Mouse (Mus musculus) E14TG2a.4 (cell line): ENCODE measurements around the gene Rbm34.
A peak's percentile ranks its signal among the peaks of the same experiment; 100 is the strongest.

Source experiments
- H3K27me3 ChIP-seq: 2 replicates; pipeline ENCODE4 v1.6.1; 2014; ENCODE audit warnings: low read length, control low read depth; ENCODE audit not compliant: insufficient read depth
- H3K36me3 ChIP-seq: 2 replicates; pipeline ENCODE4 v1.6.1; 2014; ENCODE audit warnings: low read length, control low read depth; ENCODE audit not compliant: insufficient read depth
- H3K4me1 ChIP-seq: replicated peaks from 2 replicates; pipeline ENCODE4 v1.6.1; 2014; ENCODE audit warnings: low read depth, low read length, control low read depth
- H3K4me3 ChIP-seq: replicated peaks from 2 replicates; pipeline ENCODE4 v1.5.1; 2014; ENCODE audit warnings: mild to moderate bottlenecking, low read length
- H3K9me3 ChIP-seq: 2 replicates; pipeline ENCODE4 v1.6.1; 2014; ENCODE audit warnings: low read length, control low read depth
- CTCF ChIP-seq: conservative IDR thresholded peaks from 2 replicates; pipeline ENCODE4 v1.5.1; 2014; ENCODE audit warnings: low read length
- NANOG ChIP-seq: IDR thresholded peaks from 2 replicates; pipeline ENCODE4 v1.6.1; 2014; ENCODE audit warnings: borderline replicate concordance, low read length, mixed read lengths
- POU5F1 ChIP-seq: IDR thresholded peaks from 2 replicates; pipeline ENCODE4 v1.6.1; 2014; ENCODE audit warnings: low read length, borderline replicate concordance

Gene Rbm34

GRCm38 (mm10) chr8:126907968-126908367, 62.9 kb downstream of the Rbm34 start:
- Histone ChIP-seq H3K4me1 (no peaks in the 10 kb centered on the region), H3K36me3 (no peaks in the 10 kb centered on the region), H3K4me3 (no peak overlapping the region), H3K9me3 (no peaks in the 10 kb centered on the region), H3K27me3 (peaks cover 5% of the 10 kb centered on the region; the same call in 1 of the 2 replicates)
- TF ChIP-seq NANOG (no peak), CTCF (no peak), POU5F1 (no peak)

GRCm38 (mm10) chr8:126907374-126907773, 63.5 kb downstream of the Rbm34 start:
- Histone ChIP-seq H3K9me3 (no peaks in the 10 kb centered on the region), H3K27me3 (peaks cover 5% of the 10 kb centered on the region; the same call in 1 of the 2 replicates), H3K36me3 (no peaks in the 10 kb centered on the region), H3K4me1 (no peaks in the 10 kb centered on the region), H3K4me3 (no peak overlapping the region)
- TF ChIP-seq CTCF = no peak
- no peak for TF ChIP-seq NANOG
- no peak for TF ChIP-seq POU5F1

- Histone ChIP-seq H3K4me1 (peaks cover 5% of the 10 kb centered on the region), H3K4me3 (no peak overlapping the region), H3K27me3 (peaks cover 2% of the 10 kb centered on the region; the same call in 1 of the 2 replicates), H3K9me3 (no peaks in the 10 kb centered on the region), H3K36me3 (no peaks in the 10 kb centered on the region)
- TF ChIP-seq CTCF = peak; percentile 40
- TF ChIP-seq NANOG = no peak
Measured at GRCm38 (mm10) chr8:126905387-126905786, 65.5 kb downstream of the Rbm34 start.

GRCm38 (mm10) chr8:126903927-126904326, 66.9 kb downstream of the Rbm34 start:
- H3K4me1 ChIP-seq = peaks cover 5% of the 10 kb centered on the region

GRCm38 (mm10) chr8:126903224-126903895, 67.5 kb downstream of the Rbm34 start:
- Histone ChIP-seq H3K36me3 (no peaks in the 10 kb centered on the region), H3K27me3 (peaks cover 2% of the 10 kb centered on the region; the same call in 1 of the 2 replicates), H3K9me3 (no peaks in the 10 kb centered on the region), H3K4me3 (no peak overlapping the region), H3K4me1 (peaks cover 5% of the 10 kb centered on the region)
- TF ChIP-seq POU5F1 (no peak), CTCF (no peak), NANOG (no peak)

More at GRCm38 (mm10) chr8:126903927-126904326, 66.9 kb downstream of the Rbm34 start:
- Histone ChIP-seq H3K36me3 (no peaks in the 10 kb centered on the region), H3K27me3 (peaks cover 2% of the 10 kb centered on the region; the same call in 1 of the 2 replicates), H3K4me3 (no peak overlapping the region), H3K9me3 (no peaks in the 10 kb centered on the region)
- TF ChIP-seq NANOG (no peak), POU5F1 (no peak), CTCF (no peak)

- H3K4me1 ChIP-seq = peaks cover 5% of the 10 kb centered on the region
- no peaks in the 10 kb centered on the region for H3K9me3 ChIP-seq
- no peaks in the 10 kb centered on the region for H3K36me3 ChIP-seq
- H3K4me3 ChIP-seq = no peak overlapping the region
- no peak for TF ChIP-seq CTCF
- no peak for TF ChIP-seq NANOG
- no peak for TF ChIP-seq POU5F1
- H3K27me3 ChIP-seq = peaks cover 2% of the 10 kb centered on the region; the same call in 1 of the 2 replicates
Measured at GRCm38 (mm10) chr8:126901612-126902011, 69.3 kb downstream of the Rbm34 start.

- peaks cover 5% of the 10 kb centered on the region for H3K4me1 ChIP-seq
- no peak overlapping the region for H3K4me3 ChIP-seq
- H3K27me3 ChIP-seq = no peaks in the 10 kb centered on the region; the same call in 1 of the 2 replicates
- no peaks in the 10 kb centered on the region for H3K36me3 ChIP-seq
- H3K9me3 ChIP-seq = no peaks in the 10 kb centered on the region
- TF ChIP-seq POU5F1 = no peak
- TF ChIP-seq CTCF = no peak
- no peak for TF ChIP-seq NANOG
Measured at GRCm38 (mm10) chr8:126901049-126901448, 69.8 kb downstream of the Rbm34 start.
